Mouse (Mus musculus): ENCODE measurements at regions not wholly inside any gene's neighbourhood (a gene's known extent, or its start where the extent isn't known, plus 50 kb on each side); places are given as distances from the start of the nearest gene placed in this dataset.

GRCm38 (mm10) chr5:71381407-71381806 is 166.6 kb downstream of the Cox7b2 start:
- no peak for DNase-seq

- DNase-seq, result no peak
Observed at GRCm38 (mm10) chr5:71366196-71366858, 181.7 kb downstream of the Cox7b2 start.

DNA sequence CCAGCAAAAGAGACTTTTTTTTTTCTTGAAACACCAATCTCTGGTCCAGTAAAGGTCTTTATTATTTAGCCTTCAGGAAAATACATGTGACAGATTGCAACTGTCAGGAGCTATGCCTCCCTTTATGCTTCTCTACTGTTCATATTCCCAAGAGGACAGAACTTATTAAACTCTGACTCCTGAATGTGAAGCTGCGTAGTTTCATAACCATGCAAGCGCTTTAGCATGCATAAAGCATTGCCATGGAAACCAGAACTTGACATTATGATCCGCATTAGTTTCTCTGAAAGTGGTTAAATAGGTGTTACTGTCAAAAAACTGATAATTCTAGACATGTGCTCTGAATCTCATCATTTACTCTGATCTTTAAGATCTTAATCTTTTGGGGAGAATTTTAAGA is 206.5 kb downstream of the Cox7b2 start:
- no peak for DNase-seq

GRCm38 (mm10) chr5:71309414-71309813 is 213.8 kb upstream of the Gabra2 start:
- peak in 1 of 2 experiments; percentile 1 for DNase-seq

DNA sequence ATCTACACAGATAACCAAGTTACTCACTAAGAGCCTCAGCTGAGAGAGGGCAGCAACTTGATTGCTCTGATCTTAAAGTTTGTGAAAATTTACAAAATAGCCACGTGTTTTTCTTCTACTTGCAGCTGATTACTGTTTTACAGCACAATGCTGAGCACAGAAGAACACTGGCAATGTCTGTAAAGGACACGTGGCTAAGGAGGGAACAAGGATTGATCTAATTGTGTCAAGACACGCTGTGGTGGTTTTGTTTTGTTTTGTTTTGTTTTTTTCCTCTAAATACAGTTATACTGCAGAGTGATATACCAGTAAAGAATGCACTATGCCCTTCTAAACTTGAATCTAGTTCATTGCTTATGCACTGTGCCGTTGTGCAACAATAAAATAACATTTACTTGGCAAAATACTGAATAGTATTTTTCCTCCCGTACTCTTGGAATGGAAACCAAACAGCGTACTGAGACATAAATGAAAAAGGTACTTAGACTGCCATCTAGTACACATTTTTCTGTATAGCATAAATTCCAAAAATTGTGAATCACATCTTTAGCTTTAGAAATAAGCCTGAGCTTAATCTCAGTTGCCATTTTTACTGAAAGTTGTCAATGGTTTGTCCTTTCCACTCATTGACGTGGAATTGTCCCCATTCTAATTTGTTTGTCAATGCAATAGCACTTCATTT is 166.7 kb upstream of the Gabra2 start:
- no peak for DNase-seq

DNA sequence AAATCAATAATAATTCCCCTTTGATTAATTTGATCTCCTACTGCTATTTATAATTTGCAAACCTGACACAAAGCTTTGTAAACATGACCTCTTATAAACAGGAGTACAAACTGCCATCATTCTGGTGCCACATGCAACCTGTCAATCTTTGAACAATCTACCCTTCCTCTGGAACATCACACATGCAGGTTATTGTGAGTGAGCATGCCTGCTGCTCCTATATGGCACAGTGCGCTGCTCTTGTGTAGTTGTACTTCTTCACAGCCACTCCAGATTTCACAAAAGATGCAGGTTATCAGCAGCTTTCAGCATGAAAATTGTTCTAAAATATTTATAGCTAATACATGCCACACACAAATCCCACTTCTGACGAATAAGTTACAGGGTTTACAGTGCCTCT is 153.6 kb upstream of the Gabra2 start:
- no peak for DNase-seq

DNA sequence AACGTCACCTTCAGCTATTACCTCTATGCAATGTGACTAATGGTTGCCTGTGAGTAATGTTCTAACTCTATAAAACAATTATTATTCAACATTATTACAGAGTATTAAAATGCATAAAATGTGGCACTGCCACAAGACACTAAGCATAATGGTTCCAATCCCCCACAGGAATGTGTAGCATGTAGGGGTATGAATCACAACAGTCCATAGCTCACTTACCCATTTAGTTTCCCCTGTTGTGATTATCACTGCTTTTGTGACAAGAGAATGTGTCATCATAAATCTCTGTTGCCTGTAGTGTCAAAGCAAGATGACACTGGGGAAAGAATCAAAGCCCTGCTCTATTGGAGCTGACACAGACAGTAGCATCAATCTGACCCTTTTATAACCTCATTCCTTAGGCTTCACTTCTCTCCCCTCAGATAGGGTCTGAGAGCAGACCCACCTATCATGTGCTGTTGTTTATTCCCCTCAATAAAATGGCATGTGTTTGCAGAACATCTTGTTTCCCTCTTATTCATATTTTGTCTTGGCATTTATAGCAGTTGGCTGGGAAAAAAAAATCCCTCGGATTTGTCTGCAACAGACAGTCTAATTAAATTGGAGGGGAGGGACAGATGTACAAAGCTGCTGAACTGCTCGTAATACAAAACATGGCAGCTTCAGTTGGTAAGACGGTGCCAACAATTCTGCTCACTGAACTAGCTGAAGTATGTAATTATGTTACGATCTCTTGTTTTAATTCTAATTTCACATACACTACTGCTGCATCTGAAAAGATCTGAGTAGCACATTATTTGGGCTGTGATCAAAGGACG is 152.9 kb upstream of the Gabra2 start:
- DNase-seq, result no peak

GRCm38 (mm10) chr5:71227615-71228014 is 132.0 kb upstream of the Gabra2 start:
- DNase-seq, result no peak

DNA sequence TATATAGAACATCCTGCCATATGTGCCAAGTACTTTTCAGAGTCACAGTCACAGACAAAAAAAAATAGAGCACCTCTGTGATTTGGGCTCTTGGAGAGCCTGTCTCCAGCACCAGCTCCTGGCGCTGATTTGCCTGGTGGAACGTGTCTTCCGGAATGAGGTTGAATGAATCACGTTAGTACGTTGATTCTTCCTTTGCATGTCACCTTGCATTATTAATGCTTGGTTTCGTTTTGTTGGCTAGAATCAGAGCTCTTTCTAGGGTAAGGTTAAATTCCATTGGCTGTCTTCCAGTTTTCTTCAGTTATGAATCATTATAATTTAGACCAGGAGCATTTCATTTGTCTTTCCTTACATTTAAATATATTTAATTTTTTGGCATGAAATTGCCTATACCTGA is 105.2 kb upstream of the Gabra2 start:
- DNase-seq, result no peak

DNA sequence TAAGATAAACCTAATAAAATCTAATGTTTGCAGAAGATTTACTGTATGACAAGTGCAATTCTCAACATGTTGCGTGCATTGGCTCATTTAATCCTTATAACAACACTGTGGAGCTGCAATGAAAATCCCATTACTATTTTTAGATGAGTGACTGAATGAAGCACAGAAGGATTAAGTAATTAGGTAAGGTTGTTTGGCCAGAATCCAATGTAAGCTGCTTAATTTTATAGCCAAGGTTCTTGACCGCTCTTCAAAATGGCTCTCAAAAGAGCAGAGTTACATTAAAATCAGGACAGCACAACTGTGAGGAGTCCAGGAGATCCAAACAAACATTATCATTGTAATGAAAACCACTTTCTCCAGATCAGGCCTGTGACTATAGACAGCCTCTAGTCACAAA is 81.7 kb upstream of the Gabra2 start:
- no peak for DNase-seq

DNA sequence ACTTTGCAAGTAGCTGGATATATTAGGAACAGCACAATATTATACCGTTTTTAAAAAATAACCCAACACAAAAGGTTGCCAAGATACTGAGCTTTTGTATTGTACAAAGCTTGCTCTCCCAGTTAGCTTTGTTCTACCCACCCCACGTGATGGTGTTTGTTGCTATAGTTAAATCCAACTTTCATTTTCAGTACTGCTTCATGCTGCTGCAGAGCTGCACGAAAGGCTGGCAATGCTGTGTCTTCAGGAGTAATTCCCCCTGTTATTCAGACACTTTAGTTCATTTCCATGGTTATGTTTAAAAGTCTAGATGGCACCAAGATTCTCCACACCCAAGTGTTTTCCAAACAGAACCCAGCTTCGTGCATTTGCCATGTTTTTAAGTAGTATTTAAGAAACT is 74.7 kb upstream of the Gabra2 start:
- no peak for DNase-seq
